Mouse (Mus musculus) liver, embryonic 15.5 days (tissue): ENCODE data around the gene Tsc22d4. TPM values are rescaled to one million over a fixed set of nuclear protein-coding genes. Genes with fewer than 3 reads are reported as not detected.
"Not testable (repeated sequence)": the region's sequence is repeated elsewhere in the genome, so short reads cannot be mapped to it uniquely, and the experiment has no call there.

Experiments used
- ATAC-seq: fragments of 200-750 bp; cut with Nextera tagmentation; 2 replicates; pipeline ENCODE4 v1.8.0; 2017; ENCODE audit warnings: moderate number of reproducible peaks, mild to moderate bottlenecking, moderate library complexity; ENCODE audit not compliant: insufficient read depth
- H3K27ac ChIP-seq: fragments of 300-500 bp; sonication (generic); replicated peaks from 2 replicates; pipeline ENCODE4 v1.5.1; 2015; ENCODE audit warnings: mild to moderate bottlenecking, inconsistent platforms
- H3K27me3 ChIP-seq: fragments of 300-500 bp; sonication (generic); 2 replicates; pipeline ENCODE4 v1.6.1; 2015; ENCODE audit warnings: mild to moderate bottlenecking, inconsistent platforms
- H3K36me3 ChIP-seq: fragments of 300-500 bp; sonication (generic); replicated peaks from 2 replicates; pipeline ENCODE4 v1.6.1; 2015; ENCODE audit warnings: moderate library complexity, mild to moderate bottlenecking, inconsistent platforms
- H3K4me1 ChIP-seq: fragments of 300-500 bp; sonication (generic); replicated peaks from 2 replicates; pipeline ENCODE4 v1.6.1; 2015; ENCODE audit warnings: inconsistent platforms
- H3K4me2 ChIP-seq: fragments of 300-500 bp; sonication (generic); 2 replicates; pipeline ENCODE4 v1.6.1; 2015; ENCODE audit warnings: moderate library complexity, mild to moderate bottlenecking, inconsistent platforms
- H3K4me3 ChIP-seq: fragments of 300-500 bp; sonication (generic); replicated peaks from 2 replicates; pipeline ENCODE4 v1.5.1; 2015; ENCODE audit warnings: mild to moderate bottlenecking, inconsistent platforms
- H3K9ac ChIP-seq: fragments of 300-500 bp; sonication (generic); 2 replicates; pipeline ENCODE4 v1.6.1; 2015; ENCODE audit warnings: moderate library complexity, mild to moderate bottlenecking, inconsistent platforms
- H3K9me3 ChIP-seq: fragments of 300-500 bp; sonication (generic); replicated peaks from 2 replicates; pipeline ENCODE4 v1.6.1; 2016; ENCODE audit warnings: inconsistent platforms
- whole genome bisulfite sequencing: fragments of 180-500 bp; shearing (Covaris S2); methylation state at CpG from one replicate; pipeline ENCODE4 v1.1.7; 2015; ENCODE audit warnings: mixed read lengths; ENCODE audit not compliant: insufficient replicate concordance; 5-methylcytosine and 5-hydroxymethylcytosine counted together
- polyA plus RNA-seq: library from polyadenylated mRNA; unstranded; fragments of >200 nt; fragmentation: Nextera tagmentation; extraction: Ambion mirVana; gene quantifications from 2 replicates; pipeline ENCODE4 v1.2.1, GENCODE M21; 2015

The Tsc22d4 gene
- polyA plus RNA-seq, 1 experiment from 2014 or later: 68.8 TPM

DNA sequence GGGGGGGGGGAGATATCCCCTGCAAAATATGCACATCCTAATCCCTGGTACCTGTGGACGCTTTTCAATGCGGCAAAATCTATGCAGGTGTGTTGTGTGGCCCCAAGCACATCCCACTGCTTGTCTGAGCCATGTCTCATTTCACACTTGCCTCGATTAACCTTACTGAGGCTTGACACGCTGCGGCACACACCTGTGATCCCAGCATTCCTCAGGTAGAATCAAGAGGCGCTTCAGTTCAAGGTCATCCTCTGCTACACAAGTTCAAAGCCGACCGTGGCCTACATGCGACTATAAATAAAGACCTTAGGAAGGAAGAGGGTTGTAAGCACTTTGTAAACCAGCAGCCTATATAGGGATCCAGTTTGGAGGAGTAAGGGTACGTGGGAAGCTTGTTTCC is 3.5 kb upstream of the Tsc22d4 start:
- peaks cover 69% of the 10 kb centered on the region for H3K4me1 ChIP-seq
- H3K27ac ChIP-seq: no peak overlapping the region
- H3K9ac ChIP-seq: peak overlapping the region; percentile 72; the same call in 1 of the 2 replicates
- ATAC-seq: no peak
- no peaks in the 10 kb centered on the region for H3K36me3 ChIP-seq
- H3K27me3 ChIP-seq: 0 out of 2 replicates have a peak, but pooled peaks cover 10% of the 10 kb centered on the region
- 68% methylated on average over 10 of the region's 10 CpGs for WGBS
- H3K4me2 ChIP-seq: peak overlapping the region; percentile 99
- peak overlapping the region; percentile 68 for H3K4me3 ChIP-seq
- no peaks in the 10 kb centered on the region for H3K9me3 ChIP-seq

DNA sequence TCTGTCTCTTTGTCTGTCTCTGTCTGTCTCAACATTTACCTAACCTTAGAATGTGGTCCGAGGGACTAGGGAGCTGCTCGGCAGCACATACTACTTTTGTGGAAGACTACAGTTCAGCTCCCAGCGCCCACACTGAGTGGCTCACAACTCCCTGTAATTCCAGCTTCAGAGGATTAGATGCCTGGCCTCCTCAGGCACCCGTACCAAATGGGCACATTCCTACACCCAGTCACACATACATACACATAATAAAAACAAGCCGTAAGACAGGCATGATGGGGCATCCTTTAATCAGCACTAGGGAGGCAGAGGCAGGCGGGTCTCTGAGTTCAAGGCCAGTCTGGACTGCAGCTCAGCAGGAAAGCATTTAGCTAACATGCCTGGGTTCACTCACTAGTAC is 2.7 kb upstream of the Tsc22d4 start:
- ATAC-seq: no peak
- no peak overlapping the region for H3K4me2 ChIP-seq
- H3K36me3 ChIP-seq: no peaks in the 10 kb centered on the region
- H3K27me3 ChIP-seq: 0 out of 2 replicates have a peak, but pooled peaks cover 10% of the 10 kb centered on the region
- WGBS: 84% methylated on average over 6 of the region's 6 CpGs
- H3K4me3 ChIP-seq: no peak overlapping the region
- no peak overlapping the region for H3K27ac ChIP-seq
- H3K9ac ChIP-seq: no peak overlapping the region
- H3K4me1 ChIP-seq: peaks cover 75% of the 10 kb centered on the region
- H3K9me3 ChIP-seq: no peaks in the 10 kb centered on the region

DNA sequence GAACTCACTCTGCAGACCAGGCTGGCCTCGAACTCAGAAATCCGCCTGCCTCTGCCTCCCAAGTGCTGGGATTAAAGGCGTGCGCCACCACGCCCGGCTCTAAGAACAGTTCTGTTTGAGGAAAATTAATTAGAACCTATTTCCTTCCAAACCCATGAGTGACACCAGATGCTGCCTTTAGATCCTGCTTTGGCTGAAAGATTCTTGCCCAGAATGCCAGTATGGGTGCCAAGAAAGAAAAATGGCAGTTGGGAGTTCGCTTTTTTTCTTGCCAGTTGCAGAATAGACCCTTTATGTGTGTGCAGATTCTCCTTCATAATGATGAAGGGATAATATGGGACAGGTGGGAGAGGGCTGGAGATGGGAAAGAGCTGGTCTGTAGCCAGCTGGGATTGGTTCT is 1.3 kb upstream of the Tsc22d4 start:
- ATAC-seq: no peak

GRCm38 (mm10) chr5:137746282-137746850 is 836 bp downstream of the Tsc22d4 start:
- H3K27me3 ChIP-seq: 0 out of 2 replicates have a peak, but pooled peaks cover 3% of the 10 kb centered on the region
- ATAC-seq: peak; percentile 70
- under 1% methylated on average over 20 of the region's 20 CpGs for WGBS

More for the DNA sequence above, 1.3 kb upstream of the Tsc22d4 start:
- H3K9me3 ChIP-seq: no peaks in the 10 kb centered on the region
- H3K4me2 ChIP-seq: no peak overlapping the region
- 0 out of 2 replicates have a peak overlapping the region, but pooled peaks have one; percentile 9 for H3K27ac ChIP-seq
- no peak overlapping the region for H3K9ac ChIP-seq
- no peak overlapping the region for H3K4me3 ChIP-seq
- WGBS: 87% methylated on average over 7 of the region's 7 CpGs
- peaks cover 75% of the 10 kb centered on the region for H3K4me1 ChIP-seq
- 0 out of 2 replicates have a peak, but pooled peaks cover 9% of the 10 kb centered on the region for H3K27me3 ChIP-seq
- peaks cover under 1% of the 10 kb centered on the region; the same call in 1 of the 2 replicates for H3K36me3 ChIP-seq

GRCm38 (mm10) chr5:137746851-137747325 is 1.4 kb downstream of the Tsc22d4 start:
- peaks cover 56% of the 10 kb centered on the region for H3K4me1 ChIP-seq
- peaks cover 21% of the 10 kb centered on the region for H3K36me3 ChIP-seq
- 0 out of 2 replicates have a peak, but pooled peaks have one; percentile 2 for ATAC-seq
- 0 out of 2 replicates have a peak, but pooled peaks cover 3% of the 10 kb centered on the region for H3K27me3 ChIP-seq
- peak overlapping the region; percentile 75 for H3K4me3 ChIP-seq
- under 1% methylated on average over 16 of the region's 16 CpGs for WGBS
- peak overlapping the region; percentile 88 for H3K9ac ChIP-seq
- no peaks in the 10 kb centered on the region for H3K9me3 ChIP-seq
- peak overlapping the region; percentile 93 for H3K4me2 ChIP-seq
- peak overlapping the region; percentile 97 for H3K27ac ChIP-seq

More at GRCm38 (mm10) chr5:137746282-137746850, 836 bp downstream of the Tsc22d4 start:
- peaks cover 59% of the 10 kb centered on the region for H3K4me1 ChIP-seq
- H3K4me3 ChIP-seq: peak overlapping the region; percentile 75
- H3K27ac ChIP-seq: peak overlapping the region; percentile 97
- peak overlapping the region; percentile 88 for H3K9ac ChIP-seq
- no peaks in the 10 kb centered on the region for H3K9me3 ChIP-seq
- H3K4me2 ChIP-seq: peak overlapping the region; percentile 93
- H3K36me3 ChIP-seq: peaks cover 15% of the 10 kb centered on the region

DNA sequence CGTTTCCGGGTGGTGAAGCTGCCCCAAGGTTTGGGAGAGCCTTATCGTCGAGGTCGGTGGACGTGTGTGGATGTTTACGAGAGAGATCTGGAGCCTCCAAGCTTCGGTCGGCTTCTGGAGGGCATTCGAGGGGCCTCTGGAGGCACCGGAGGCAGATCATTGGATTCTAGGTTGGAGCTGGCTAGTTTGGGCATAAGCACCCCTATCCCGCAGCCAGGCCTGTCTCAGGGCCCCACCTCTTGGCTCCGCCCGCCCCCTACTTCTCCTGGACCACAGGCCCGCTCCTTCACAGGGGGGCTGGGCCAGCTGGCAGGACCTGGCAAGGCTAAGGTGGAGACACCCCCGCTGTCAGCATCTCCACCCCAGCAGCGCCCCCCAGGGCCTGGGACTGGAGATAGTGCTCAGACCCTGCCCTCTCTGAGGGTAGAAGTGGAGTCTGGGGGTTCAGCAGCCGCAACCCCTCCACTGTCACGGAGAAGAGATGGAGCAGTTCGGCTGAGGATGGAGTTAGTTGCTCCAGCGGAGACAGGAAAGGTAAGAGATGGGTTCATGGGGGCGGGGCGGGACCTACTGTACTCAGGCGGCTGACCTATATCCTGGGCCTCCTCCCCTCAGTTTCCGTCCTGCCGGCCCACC is 1.9 kb downstream of the Tsc22d4 start:
- Histone ChIP-seq H3K4me2 (peak overlapping the region; percentile 93), H3K27ac (peak overlapping the region; percentile 97), H3K27me3 (no peaks in the 10 kb centered on the region), H3K4me3 (peak overlapping the region; percentile 75), H3K9ac (peak overlapping the region; percentile 88), H3K4me1 (peaks cover 56% of the 10 kb centered on the region), H3K36me3 (peaks cover 26% of the 10 kb centered on the region), H3K9me3 (no peaks in the 10 kb centered on the region)
- 1% methylated on average over 26 of the region's 26 CpGs for WGBS
- ATAC-seq: peak; percentile 30

DNA sequence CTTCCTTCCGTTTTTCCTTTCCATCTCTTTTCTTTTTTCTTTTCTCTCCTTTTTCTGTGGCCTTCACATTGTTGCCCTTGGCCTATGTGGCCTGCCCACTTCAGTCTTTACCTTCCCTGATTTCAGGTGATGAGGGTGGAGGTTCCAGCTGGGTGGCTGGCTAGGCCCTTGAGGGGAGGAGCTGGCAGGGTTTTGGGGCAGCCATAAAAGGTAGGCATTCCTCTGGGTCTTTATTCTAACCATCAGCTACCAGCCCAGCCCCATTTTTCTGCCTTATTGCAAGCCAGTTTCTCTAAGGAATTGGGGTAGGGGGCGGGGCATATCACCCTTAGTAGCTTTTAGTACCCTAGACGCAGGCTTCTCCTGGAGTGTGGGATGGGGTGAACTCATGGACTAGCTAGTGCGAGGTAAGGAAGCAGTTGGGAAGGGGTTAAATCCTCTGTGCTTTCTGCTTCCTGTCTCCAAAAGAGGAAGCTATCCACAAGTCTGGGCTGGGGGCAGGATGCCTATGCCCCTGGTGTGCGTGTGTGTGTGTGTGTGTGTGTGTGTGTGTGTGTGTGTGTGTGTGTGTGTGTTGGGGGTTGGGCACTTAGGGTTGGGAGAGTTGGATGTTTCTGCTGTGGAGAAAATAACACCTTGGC is 2.7 kb downstream of the Tsc22d4 start:
- 18% methylated on average over 5 of the region's 5 CpGs for WGBS
- Histone ChIP-seq H3K4me1 (peaks cover 50% of the 10 kb centered on the region), H3K27ac (peak overlapping the region; percentile 97), H3K9ac (peak overlapping the region; percentile 39; the same call in 1 of the 2 replicates), H3K4me3 (peak overlapping the region; percentile 75), H3K4me2 (peak overlapping the region; percentile 93), H3K27me3 (no peaks in the 10 kb centered on the region), H3K36me3 (peaks cover 34% of the 10 kb centered on the region), H3K9me3 (no peaks in the 10 kb centered on the region)
- no peak for ATAC-seq

- H3K9ac ChIP-seq: peak overlapping the region; percentile 39
- H3K4me1 ChIP-seq: peaks cover 57% of the 10 kb centered on the region
- no peak for ATAC-seq
- H3K9me3 ChIP-seq: no peaks in the 10 kb centered on the region
- H3K4me3 ChIP-seq: peak overlapping the region; percentile 75
- H3K4me2 ChIP-seq: peak overlapping the region; percentile 93
- no peaks in the 10 kb centered on the region for H3K27me3 ChIP-seq
- WGBS: 22% methylated on average over 6 of the region's 6 CpGs
- peaks cover 45% of the 10 kb centered on the region for H3K36me3 ChIP-seq
- peak overlapping the region; percentile 97 for H3K27ac ChIP-seq
These were observed 3.8 kb downstream of the Tsc22d4 start for GRCm38 (mm10) chr5:137749196-137749836.

DNA sequence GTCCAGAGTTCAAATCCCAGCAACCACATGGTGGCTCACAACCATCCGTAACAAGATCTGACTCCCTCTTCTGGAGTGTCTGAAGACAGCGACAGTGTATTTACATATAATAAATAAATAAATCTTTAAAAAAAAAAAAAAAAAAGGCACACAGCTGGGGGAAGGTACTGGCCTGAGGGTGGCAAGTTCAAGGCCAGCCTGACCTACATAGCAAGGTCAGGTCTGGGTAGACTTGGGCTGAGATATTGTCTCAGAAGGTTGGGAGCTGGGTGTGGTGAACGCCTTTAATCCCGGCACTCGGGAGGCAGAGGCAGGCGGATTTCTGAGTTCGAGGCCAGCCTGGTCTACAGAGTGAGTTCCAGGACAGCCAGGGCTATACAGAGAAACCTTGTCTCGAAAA is 4.7 kb downstream of the Tsc22d4 start:
- H3K9ac ChIP-seq, ATAC-seq, H3K27ac ChIP-seq, H3K9me3 ChIP-seq, H3K4me2 ChIP-seq, H3K4me3 ChIP-seq, H3K27me3 ChIP-seq: not testable (repeated sequence)
- Histone ChIP-seq H3K36me3 (peaks cover 52% of the 10 kb centered on the region), H3K4me1 (peaks cover 52% of the 10 kb centered on the region)
- 85% methylated on average over 6 of the region's 8 CpGs for WGBS

GRCm38 (mm10) chr5:137751221-137751887 is 5.8 kb downstream of the Tsc22d4 start:
- Histone ChIP-seq H3K4me1 (peaks cover 50% of the 10 kb centered on the region), H3K27ac (no peak overlapping the region), H3K4me2 (no peak overlapping the region), H3K9me3 (no peaks in the 10 kb centered on the region), H3K9ac (no peak overlapping the region), H3K36me3 (peaks cover 63% of the 10 kb centered on the region), H3K4me3 (no peak overlapping the region), H3K27me3 (no peaks in the 10 kb centered on the region)
- ATAC-seq: no peak
- WGBS: 88% methylated on average over 13 of the region's 13 CpGs
